Mouse (Mus musculus): ENCODE measurements at regions not wholly inside any gene's neighbourhood (a gene's known extent, or its start where the extent isn't known, plus 50 kb on each side); places are given as distances from the start of the nearest gene placed in this dataset.

DNA sequence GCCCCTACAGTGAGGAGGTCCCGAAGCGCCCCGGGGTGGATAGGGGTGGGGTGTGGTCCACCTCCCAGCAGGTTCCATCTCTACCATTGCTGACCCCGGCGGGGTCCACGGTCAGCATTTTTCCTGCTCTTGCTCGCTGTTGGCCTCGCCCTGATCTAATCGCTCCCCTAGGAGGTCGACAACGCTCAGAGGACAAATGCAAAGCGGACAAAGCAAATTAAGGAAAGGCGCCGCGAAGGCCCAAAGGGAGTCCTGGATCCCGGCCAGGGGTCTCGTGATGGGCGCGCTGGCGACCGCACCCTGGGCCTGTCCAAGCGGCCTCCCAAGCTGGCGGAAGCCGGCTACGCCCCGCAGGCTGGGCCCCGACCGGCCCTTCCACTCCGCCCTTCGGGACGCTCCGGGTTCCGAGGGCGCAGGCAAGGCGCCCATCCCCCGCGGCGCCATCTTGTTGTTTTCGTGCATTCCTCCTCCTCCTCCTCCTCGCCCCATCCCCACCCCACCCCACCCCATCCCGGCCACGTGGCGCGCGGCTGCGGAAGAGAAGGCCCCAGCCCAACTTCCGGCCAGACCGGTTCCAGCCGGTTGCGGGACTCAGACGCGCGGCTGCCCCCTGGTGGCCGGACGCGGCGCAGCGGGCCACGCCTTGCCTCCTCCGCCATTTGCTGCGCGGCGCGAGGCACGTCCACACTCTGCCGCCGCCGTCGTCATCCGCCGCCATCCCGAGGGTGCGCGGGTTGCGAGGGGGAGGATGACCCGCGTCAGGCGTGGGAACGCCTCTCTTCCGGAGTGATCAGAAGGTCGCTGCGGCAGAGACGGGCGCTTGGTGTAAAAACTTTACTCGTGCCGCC, 76.5 kb upstream of the Chd2 start:
- Histone ChIP-seq H3K4me2 (ENCODE audit: low read depth) (peak overlapping the region; percentile 97), H3K9me3 (ENCODE audit: low read length) (no peaks in the 10 kb centered on the region), H3K4me1 (ENCODE audit: insufficient read depth) (peaks cover 26% of the 10 kb centered on the region), H3K27ac (ENCODE audit: low read depth, low read length) (peak overlapping the region; percentile 100), H3K36me3 (ENCODE audit: insufficient read depth) (no peaks in the 10 kb centered on the region), H3K4me3 (ENCODE audit: low read depth, low read length) (peak overlapping the region; percentile 72), H3K27me3 (ENCODE audit: insufficient read depth, low read length) (no peaks in the 10 kb centered on the region), H3K9ac (peak overlapping the region; percentile 100)
- DNase-seq (peak; percentile 100), ATAC-seq (peak; percentile 93)
- WGBS, result 2% methylated on average over 85 of the region's 86 CpGs
- peak; percentile 100 for TF ChIP-seq CTCF (IDR thresholded peaks at IDR 0.05; ENCODE audit: low read depth)

DNA sequence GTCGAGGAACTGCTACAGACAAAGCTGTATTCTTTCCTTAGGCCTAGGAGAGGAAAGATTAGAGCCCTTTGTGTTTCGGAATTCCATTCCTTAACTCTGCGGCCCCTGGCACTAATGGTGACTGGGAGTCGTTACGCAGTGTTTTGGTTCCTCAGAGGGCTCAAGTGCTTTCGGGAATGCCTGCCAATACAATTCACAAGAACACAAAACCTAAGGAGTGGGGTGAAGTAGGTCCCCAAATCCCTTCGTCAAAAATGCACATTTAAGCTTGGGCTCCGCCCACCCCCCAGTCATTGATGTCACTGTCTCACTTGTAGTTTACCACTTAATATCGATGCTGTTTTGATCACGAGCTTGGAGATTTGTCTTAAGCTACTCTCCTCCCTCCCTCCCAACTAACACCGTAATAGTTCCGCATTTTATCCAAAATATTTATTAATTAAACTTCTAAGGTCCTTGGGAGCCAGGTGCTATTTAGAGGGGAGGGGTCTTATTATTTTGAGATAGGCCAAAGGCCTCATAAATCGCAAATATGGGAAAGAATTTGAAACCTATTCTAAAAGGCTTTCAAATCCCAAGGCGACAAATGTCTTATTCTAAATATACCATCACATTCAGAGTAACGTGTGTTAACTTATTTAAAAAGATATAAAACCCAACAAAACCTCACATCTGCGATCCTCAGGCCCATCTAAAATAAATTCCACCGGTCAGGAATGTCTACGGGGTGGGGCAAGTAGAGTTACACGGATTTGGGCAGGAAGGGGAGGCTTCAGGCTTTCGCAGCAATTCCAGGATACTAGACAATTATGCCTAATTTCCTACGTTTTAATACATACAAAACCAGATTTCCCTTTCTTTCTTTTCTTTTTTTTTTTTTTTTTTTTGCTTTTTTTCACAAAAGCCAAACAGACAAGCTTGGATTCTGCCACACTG, 75.6 kb upstream of the Chd2 start:
- under 1% methylated on average over 21 of the region's 21 CpGs for WGBS
- Histone ChIP-seq H3K4me3 (ENCODE audit: low read depth, low read length) (peak overlapping the region; percentile 72), H3K27me3 (ENCODE audit: insufficient read depth, low read length) (no peaks in the 10 kb centered on the region), H3K4me2 (ENCODE audit: low read depth) (peak overlapping the region; percentile 97), H3K4me1 (ENCODE audit: insufficient read depth) (peaks cover 26% of the 10 kb centered on the region), H3K36me3 (ENCODE audit: insufficient read depth) (no peaks in the 10 kb centered on the region), H3K9ac (peak overlapping the region; percentile 100), H3K9me3 (ENCODE audit: low read length) (no peaks in the 10 kb centered on the region), H3K27ac (ENCODE audit: low read depth, low read length) (peak overlapping the region; percentile 100)
- TF ChIP-seq CTCF (IDR thresholded peaks at IDR 0.05; ENCODE audit: low read depth), result no peak
- peak; percentile 87 for DNase-seq
- peak; percentile 6; the same call in 1 of the 2 replicates for ATAC-seq

DNA sequence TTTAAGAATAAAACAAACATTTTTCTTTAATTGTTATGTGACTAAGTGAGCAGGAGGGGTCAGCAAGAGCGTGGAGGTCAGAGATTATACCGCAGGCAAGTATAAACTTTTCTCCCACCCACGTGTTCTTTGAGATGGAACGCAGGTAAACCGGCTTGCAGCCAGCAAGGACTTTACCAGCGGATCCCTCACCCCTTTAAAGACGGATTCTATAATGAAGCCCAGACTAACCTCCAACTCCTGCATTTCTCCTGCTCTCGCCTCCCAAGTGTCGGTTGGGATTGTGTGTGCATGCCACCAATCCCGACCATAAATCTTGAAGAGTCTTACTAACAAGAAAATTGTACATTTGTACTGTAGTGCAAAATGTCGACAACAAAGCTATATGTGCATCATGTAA, 74.4 kb upstream of the Chd2 start:
- 16% methylated on average over 11 of the region's 11 CpGs for WGBS
- no peaks in the 10 kb centered on the region for H3K9me3 ChIP-seq (ENCODE audit: low read length)
- no peaks in the 10 kb centered on the region for H3K36me3 ChIP-seq (ENCODE audit: insufficient read depth)
- H3K9ac ChIP-seq, result peak overlapping the region; percentile 100
- TF ChIP-seq CTCF (IDR thresholded peaks at IDR 0.05; ENCODE audit: low read depth), result no peak
- peak overlapping the region; percentile 97 for H3K4me2 ChIP-seq (ENCODE audit: low read depth)
- no peaks in the 10 kb centered on the region for H3K27me3 ChIP-seq (ENCODE audit: insufficient read depth, low read length)
- H3K27ac ChIP-seq (ENCODE audit: low read depth, low read length), result peak overlapping the region; percentile 100
- peak; percentile 68 for DNase-seq
- no peak for ATAC-seq
- H3K4me3 ChIP-seq (ENCODE audit: low read depth, low read length), result no peak overlapping the region; the same call in 1 of the 2 replicates
- H3K4me1 ChIP-seq (ENCODE audit: insufficient read depth), result peaks cover 26% of the 10 kb centered on the region

DNA sequence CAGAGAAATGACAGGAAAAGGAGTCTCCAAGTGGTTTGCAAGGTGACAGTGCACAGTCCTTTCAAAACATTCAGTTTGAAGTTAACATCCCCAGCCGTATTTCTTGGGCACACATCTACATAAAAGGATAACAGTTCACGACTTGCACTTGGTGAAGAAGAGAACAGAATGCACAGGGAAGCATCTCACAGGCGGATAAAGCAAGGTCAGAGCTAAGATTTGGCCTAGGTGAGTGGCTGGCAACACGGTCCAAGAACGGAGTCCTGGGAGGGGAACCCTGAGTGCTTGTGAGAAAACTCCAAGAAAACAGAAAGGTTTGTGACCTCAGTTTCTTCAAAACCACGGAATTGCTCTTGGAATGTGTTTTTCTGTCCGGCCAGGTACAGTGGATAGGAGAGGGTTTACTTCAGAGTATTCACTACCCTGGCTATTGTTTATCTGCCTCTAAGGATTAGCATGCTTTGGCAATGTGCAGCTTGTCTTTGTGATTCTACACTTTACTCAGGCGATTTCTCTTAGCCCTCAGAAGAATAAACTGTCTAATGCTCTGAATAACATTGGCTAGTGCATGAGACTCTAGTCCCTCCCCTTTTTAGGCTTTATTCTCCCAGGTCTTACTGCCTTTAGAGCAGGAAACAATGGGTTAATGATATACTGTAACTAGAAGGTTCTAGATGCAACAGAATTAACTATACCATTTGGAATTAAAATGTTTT, 73.4 kb upstream of the Chd2 start:
- ATAC-seq (no peak), DNase-seq (peak; percentile 73)
- peak overlapping the region; percentile 51 for H3K9ac ChIP-seq
- no peaks in the 10 kb centered on the region for H3K27me3 ChIP-seq (ENCODE audit: insufficient read depth, low read length)
- TF ChIP-seq CTCF (IDR thresholded peaks at IDR 0.05; ENCODE audit: low read depth), result no peak
- H3K36me3 ChIP-seq (ENCODE audit: insufficient read depth), result no peaks in the 10 kb centered on the region
- peaks cover 26% of the 10 kb centered on the region for H3K4me1 ChIP-seq (ENCODE audit: insufficient read depth)
- 27% methylated on average over 8 of the region's 8 CpGs for WGBS
- H3K27ac ChIP-seq (ENCODE audit: low read depth, low read length), result peak overlapping the region; percentile 100
- H3K4me2 ChIP-seq (ENCODE audit: low read depth), result peak overlapping the region; percentile 97
- peak overlapping the region; percentile 16; the same call in 1 of the 2 replicates for H3K4me3 ChIP-seq (ENCODE audit: low read depth, low read length)
- no peaks in the 10 kb centered on the region for H3K9me3 ChIP-seq (ENCODE audit: low read length)

DNA sequence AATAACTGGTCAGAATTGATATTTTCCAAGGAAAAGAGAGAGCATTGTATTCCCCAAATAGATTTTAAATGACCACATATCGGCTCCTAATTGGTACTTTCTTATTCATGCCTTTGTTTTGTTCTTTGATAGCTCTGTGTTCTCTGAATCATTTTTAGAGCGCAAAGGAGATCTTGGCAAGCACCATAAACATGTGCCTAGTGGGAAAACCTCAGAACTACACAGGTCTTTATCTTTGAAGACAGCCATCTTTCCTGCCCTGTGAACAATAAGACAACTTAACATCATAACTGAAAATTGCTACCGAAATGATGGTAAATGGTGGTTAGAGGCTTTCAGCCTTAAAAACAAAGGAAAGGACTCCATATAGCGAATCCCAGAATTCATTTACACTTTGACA, 72.7 kb upstream of the Chd2 start:
- whole genome bisulfite sequencing, result 28% methylated on average over 4 of the region's 4 CpGs
- H3K4me3 ChIP-seq (ENCODE audit: low read depth, low read length), result no peak overlapping the region

DNA sequence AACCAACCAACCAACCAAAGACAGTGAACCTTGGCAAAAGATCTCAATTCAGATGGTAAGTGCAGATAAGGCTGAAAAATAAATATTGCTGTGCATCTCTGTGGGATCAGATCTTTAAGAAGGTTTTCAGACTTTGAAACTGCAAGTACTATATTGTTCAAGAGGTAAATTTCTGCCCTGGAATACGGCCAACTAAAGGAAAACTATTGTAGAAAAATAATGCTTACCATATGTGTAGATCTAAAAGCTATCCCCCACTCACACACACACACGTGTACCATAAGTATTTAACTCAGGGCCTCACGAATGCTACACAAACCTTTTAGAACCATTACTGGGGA, 71.1 kb upstream of the Chd2 start:
- ATAC-seq, result no peak
- 60% methylated on average over 3 of the region's 3 CpGs for WGBS
- Histone ChIP-seq H3K27ac (ENCODE audit: low read depth, low read length) (no peak overlapping the region), H3K36me3 (ENCODE audit: insufficient read depth) (no peaks in the 10 kb centered on the region), H3K4me1 (ENCODE audit: insufficient read depth) (peaks cover 34% of the 10 kb centered on the region), H3K4me3 (ENCODE audit: low read depth, low read length) (no peak overlapping the region), H3K4me2 (ENCODE audit: low read depth) (no peak overlapping the region), H3K27me3 (ENCODE audit: insufficient read depth, low read length) (no peaks in the 10 kb centered on the region), H3K9me3 (ENCODE audit: low read length) (no peaks in the 10 kb centered on the region), H3K9ac (no peak overlapping the region)
- DNase-seq, result no peak
- TF ChIP-seq CTCF (IDR thresholded peaks at IDR 0.05; ENCODE audit: low read depth), result no peak

More for the DNA sequence above, 72.7 kb upstream of the Chd2 start:
- ATAC-seq (no peak), DNase-seq (no peak)
- TF ChIP-seq CTCF (IDR thresholded peaks at IDR 0.05; ENCODE audit: low read depth), result peak; percentile 26
- Histone ChIP-seq H3K27ac (ENCODE audit: low read depth, low read length) (peak overlapping the region; percentile 100), H3K27me3 (ENCODE audit: insufficient read depth, low read length) (no peaks in the 10 kb centered on the region), H3K36me3 (ENCODE audit: insufficient read depth) (no peaks in the 10 kb centered on the region), H3K9ac (peak overlapping the region; percentile 51), H3K4me2 (ENCODE audit: low read depth) (peak overlapping the region; percentile 97), H3K9me3 (ENCODE audit: low read length) (no peaks in the 10 kb centered on the region), H3K4me1 (ENCODE audit: insufficient read depth) (peaks cover 26% of the 10 kb centered on the region)
